Mouse (Mus musculus): ENCODE data around the gene Sik3. TPM values are rescaled to one million over a fixed set of nuclear protein-coding genes. Genes with fewer than 3 reads are reported as not detected.
"Not testable (repeated sequence)": the region's sequence is repeated elsewhere in the genome, so short reads cannot be mapped to it uniquely, and the experiment has no call there.

Gene Sik3
- total RNA-seq, 1 experiment from 2014 or later = 34.0 TPM

DNA sequence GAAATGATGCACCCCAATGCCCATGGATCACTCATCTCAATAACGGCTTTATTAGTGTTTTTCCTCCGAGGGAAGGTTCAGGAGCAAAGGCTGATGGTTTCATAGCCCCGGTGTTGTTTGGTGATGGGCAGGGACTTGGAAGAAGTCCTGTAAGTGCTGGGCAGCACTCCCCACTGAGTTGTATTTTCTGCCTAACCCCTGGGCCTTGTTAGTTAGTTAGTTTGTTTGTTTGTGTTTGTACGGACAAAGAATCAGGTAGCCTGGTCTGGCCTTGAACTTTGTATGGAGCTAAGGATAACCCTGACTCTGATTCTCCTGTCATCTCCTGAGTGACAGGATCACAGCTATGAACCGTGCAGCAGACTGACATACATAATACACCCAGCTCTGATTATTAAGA, 74.8 kb downstream of the Sik3 start:
- no peak for ATAC-seq (ENCODE audit: extremely low read depth, insufficient number of reproducible peaks, low FRiP score, poor library complexity, severe bottlenecking)

DNA sequence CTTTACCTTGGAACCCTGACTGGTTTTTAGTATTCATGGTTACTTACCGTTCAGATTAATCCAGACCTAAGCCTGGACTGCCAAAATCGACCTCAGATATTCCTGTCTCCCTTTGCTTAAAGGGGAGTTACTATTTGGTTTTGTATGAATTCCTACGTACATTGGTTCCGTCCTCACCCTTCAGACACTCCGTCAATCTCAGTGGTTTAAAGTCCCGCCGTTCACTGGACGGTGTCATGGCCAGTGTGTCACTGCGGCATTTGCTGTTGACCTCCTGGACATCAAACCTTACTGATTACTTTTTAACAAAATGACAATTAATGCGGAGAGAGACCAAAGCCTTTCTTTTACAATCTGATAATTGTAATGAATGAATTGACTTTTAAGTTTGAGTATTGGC, 76.1 kb downstream of the Sik3 start:
- ATAC-seq (ENCODE audit: extremely low read depth, insufficient number of reproducible peaks, low FRiP score, poor library complexity, severe bottlenecking) = no peak

DNA sequence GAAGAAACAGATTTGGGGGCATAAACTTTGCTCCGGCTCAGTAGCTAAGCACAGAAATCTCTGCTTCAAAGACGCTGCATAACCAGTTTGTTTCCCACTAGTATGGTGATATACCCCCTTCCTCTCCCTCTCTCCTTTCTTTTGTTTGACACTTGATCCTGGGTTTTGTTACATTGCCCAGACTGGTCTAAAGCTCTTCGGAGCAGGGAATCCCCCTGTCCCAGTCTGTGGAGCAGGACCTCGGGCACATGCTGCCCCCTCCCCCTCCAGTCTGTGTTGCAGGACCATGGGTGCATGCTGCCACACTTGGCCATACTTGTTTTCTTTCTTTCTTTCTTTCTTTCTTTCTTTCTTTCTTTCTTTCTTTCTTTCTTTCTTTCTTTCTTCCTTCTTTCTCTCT, 77.4 kb downstream of the Sik3 start:
- no peak for ATAC-seq (ENCODE audit: extremely low read depth, insufficient number of reproducible peaks, low FRiP score, poor library complexity, severe bottlenecking)

DNA sequence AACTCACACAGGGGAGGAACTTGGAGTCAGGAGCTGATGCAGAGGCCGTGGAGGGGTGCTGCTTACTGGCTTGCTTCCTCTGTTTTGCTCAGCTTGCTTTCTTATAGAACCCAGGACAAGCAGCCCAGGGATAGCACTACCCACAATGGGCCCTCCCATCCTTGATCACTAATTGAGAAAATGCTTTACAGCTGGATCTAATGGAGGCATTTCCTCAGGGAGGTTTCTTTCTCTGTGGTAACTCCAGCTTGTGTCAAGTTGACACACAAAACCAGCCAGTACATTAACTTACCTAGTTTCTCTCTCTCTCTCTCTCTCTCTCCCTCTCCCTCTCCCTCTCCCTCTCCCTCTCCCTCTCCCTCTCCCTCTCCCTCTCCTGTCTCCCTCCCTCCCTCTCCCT, 78.5 kb downstream of the Sik3 start:
- not testable (repeated sequence) for ATAC-seq (ENCODE audit: extremely low read depth, insufficient number of reproducible peaks, low FRiP score, poor library complexity, severe bottlenecking)

DNA sequence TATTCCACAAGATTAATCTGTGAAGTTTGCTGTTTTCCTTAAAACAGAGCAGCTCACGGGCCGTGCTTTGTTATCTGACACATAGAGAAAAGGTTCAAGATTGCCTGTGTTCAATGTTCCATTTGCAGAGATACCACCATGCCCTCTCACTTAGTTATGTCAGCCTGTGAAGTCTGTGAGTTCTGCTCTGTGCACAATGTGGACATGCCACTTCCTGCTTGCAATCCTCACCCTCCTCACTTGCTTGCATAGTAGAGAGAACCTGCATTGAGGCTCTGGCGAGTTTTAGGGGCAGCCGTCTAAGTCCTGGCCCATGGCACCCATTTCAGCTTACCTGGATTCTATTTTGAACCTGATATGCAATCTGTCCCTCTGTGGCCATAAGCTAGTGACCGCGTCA, 80.0 kb downstream of the Sik3 start:
- ATAC-seq (ENCODE audit: extremely low read depth, insufficient number of reproducible peaks, low FRiP score, poor library complexity, severe bottlenecking) = no peak

DNA sequence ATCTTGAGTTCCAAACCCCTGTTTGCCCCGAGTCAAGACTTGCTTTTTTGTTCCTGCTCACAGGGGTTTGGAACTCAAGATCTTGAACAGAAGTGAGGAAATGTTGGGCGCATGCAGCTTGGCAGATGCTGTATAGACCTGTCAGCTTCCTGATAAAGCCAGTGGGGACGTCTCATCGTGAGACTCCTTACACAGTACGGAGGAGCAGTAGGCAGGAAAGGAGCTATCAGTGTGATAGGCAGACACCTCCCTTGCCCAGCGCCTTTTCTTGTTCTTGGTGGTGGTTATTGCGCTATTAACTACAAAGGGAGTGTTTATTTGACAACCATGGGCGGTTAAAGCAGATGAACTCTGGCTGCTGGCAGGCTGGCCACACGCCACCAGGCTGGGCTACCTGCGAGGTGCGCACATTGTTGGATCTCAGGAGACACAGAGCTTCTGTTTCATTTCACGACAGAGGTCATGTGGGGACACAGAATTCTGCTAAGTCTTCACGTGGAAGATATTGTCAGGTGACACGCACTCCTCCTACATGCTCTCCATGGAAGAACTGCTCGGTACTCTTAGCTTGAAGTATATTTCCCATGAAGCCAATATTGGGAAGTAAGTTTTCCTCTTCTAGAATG, 85.9 kb downstream of the Sik3 start:
- no peak for ATAC-seq (ENCODE audit: extremely low read depth, insufficient number of reproducible peaks, low FRiP score, poor library complexity, severe bottlenecking)

DNA sequence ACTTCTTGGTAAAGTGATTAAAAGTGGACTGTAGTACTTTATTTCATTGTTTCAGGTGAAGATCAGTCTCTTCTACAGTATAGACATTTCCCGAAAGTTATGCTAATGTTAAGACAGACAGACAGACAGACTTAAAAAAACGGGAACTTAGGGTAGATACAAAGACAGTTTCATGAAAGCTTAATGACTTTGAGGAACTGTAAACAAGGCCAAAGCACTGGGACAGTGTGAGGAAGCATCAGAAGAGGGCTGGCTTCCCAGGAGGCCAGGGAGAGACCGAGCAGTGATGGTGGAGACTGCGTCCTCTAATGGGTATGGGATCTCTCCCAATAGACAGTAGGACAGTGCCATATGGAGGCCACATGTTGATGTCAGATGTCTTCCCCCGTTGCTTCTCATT, 86.5 kb downstream of the Sik3 start:
- ATAC-seq (ENCODE audit: extremely low read depth, insufficient number of reproducible peaks, low FRiP score, poor library complexity, severe bottlenecking) = peak; percentile 55

DNA sequence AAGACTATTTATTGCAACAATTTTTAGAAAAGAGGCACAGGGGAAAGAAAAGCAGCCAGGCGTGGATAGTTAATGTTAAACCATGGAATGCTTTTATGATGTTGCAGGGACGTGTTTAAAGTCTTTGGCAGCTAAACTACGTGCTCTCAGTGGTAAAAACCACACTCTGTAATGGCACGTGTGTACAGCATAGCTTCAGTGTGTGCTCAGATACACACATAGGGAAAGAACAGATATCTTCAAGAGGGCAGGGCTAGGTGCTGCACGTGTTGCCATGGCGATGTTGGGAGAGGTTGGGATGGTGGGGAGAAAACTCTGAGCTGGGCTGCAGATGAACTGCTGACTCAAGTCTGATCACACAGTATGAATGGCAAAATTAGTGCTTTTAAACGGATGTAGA, 90.5 kb downstream of the Sik3 start:
- ATAC-seq (ENCODE audit: extremely low read depth, insufficient number of reproducible peaks, low FRiP score, poor library complexity, severe bottlenecking) = no peak

DNA sequence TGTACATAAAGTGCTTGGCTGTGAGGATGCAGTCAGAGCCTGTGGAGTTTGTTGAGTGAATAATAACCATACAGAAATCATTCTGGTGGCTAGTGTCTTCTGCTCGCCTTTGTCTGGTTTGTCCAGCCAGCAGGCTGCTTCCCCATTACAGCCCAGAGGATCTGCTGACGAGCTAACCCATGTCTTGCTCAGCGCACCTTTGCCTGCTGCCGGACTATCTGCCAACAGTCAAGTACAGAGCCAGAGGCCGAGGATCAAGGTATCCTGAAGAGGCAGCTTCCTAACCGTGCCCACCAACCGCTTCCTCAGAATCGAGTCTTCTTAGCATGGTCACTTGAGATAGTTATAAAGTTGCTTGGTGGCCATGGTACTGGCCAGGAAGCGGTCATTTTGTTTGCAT, 93.5 kb downstream of the Sik3 start:
- no peak for ATAC-seq (ENCODE audit: extremely low read depth, insufficient number of reproducible peaks, low FRiP score, poor library complexity, severe bottlenecking)

DNA sequence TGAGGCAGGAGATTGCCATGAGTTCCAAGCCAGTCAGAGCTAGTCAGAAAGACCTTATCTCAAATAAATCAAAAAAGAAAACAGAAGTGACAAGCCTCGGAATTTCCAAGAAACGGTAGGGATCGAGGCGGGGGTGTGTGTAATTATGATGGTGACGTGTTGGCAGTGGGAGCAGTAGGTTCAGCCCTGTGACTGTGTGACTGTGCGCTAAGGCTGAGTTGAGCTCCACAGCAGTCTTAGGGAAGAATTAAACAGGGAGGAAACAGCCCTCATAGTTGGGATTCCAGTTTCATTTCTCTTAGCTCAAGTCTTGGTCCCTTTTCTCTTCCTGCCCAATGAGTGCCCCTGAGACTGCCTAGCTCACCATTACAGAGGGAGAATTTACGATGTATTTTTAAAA, 98.0 kb downstream of the Sik3 start:
- no peak for ATAC-seq (ENCODE audit: extremely low read depth, insufficient number of reproducible peaks, low FRiP score, poor library complexity, severe bottlenecking)

DNA sequence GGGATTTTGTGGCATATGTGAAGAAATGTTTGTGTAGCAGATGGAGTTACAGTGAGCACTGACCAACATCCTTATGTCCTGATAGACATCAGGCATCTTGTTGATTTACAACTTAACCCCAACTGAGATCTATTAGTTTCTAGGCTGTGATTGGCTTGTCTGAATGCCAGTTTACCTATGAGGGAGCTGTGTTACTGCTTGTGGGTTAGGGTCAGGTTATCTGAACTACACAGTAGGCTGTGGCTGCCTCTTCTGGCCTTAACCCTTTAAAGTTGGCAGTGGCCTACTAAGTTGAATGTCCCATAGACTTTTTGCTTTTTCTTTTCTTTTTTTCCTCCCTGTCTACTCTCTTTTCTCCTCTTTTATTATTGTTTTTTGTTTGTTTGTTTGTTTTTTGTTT, 98.7 kb downstream of the Sik3 start:
- ATAC-seq (ENCODE audit: extremely low read depth, insufficient number of reproducible peaks, low FRiP score, poor library complexity, severe bottlenecking) = no peak

DNA sequence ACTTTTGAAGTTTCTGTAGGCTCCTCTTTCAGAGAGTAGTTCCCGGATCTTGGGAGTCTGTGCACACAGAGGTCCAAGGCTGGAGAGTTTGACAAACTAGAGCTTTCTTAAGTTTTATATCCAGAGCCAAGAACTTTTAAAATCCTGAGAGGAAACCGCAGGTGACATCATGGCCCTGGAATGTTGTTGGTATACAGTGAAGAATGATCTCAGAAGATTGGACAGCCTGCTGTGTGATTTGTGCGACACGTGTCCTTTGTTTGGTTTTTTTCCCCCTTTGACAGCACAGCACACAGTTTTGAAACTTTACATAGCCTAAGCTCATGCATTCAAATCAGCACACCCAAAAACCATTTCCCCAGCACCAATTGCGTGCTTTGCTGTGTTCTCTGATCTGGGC, 99.6 kb downstream of the Sik3 start:
- no peak for ATAC-seq (ENCODE audit: extremely low read depth, insufficient number of reproducible peaks, low FRiP score, poor library complexity, severe bottlenecking)

DNA sequence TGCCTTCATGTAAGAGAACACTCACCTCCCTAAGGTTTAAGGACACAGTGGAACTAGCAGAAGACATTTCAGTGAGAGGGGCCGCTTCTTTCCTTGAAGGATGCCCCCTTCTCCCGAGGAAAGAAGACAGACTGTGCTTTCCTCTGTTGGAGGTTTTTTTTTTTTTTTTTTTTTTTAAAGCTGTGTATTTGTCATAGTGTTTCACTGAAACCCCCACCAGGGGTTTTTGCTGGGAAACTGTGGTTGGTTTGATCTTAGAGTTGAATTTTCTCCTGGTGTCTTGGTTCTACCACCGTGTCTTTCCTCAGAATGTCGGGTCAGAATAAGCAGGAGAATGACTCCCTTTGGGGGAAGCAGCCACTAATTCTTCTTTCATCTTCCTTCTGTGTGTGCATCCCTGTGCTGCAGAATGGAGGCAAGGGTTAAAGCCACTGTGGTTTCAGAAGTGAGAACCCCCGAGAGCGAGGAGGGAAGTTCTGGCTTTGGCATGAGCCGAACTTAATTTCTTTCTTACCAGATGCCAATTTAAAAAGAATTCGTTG, 106.3 kb downstream of the Sik3 start:
- ATAC-seq (ENCODE audit: extremely low read depth, insufficient number of reproducible peaks, low FRiP score, poor library complexity, severe bottlenecking) = no peak

DNA sequence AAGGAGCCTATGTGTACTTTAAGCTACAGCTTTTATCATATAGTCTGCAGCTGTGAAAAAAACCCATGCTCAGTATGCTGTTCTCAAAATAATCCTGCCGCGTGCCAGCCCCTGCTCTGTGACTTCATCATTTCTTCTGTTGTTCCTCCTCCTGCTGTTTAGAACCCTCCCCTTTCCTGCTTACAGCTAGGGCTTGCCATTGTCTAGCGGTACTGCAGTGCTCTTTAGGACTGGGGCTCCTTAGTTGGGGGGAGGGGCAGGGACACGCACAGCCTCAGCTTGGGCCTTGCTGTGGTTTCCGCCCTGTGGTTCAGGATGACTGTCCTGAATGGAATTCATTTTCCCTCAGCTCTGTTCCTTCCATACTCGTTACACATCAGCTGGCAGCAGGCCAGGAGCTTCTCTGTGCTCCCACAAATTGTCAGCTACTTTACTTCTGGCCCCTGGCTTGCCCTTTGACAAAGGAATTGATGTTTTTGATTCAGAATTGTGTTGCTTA, 107.4 kb downstream of the Sik3 start:
- ATAC-seq (ENCODE audit: extremely low read depth, insufficient number of reproducible peaks, low FRiP score, poor library complexity, severe bottlenecking) = peak; percentile 54; the same call in 1 of the 2 replicates

DNA sequence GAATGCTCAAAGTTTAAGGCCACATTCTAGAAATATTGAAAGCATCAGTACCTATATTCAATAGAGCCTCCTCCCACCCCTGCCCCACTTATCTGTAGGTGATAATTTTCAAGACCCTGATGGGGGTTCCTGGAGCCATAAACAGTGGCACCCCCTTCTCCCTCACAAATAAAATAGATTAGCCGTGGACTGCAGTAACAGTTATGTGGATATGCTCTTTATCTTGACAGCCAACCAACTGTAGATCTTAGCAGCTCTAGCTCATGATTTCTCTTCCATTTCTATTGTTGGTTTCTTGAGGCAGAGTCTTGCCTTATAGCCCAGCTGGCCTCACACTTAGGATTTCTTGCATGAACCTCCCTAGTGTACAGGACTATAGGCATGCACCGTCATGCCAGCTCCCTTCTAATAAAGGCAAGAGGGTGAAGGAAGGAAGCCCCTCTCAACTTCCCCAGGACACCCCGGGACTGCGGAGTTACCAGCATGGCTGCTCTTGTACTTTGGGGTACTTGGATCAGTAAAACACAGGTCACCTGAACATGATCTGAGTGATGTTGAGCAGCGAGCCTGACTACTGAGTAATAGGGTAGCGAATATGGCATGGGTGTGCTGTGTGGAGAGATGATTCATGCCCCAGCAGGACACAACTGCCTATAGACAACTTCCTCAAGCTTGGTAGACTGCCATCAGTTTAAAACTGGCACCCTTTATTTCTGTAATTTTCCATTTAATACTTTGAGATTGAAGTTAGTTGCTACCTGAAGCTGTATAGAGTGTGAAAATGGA, 108.0 kb downstream of the Sik3 start:
- ATAC-seq (ENCODE audit: extremely low read depth, insufficient number of reproducible peaks, low FRiP score, poor library complexity, severe bottlenecking) = peak; percentile 24; the same call in 1 of the 2 replicates

DNA sequence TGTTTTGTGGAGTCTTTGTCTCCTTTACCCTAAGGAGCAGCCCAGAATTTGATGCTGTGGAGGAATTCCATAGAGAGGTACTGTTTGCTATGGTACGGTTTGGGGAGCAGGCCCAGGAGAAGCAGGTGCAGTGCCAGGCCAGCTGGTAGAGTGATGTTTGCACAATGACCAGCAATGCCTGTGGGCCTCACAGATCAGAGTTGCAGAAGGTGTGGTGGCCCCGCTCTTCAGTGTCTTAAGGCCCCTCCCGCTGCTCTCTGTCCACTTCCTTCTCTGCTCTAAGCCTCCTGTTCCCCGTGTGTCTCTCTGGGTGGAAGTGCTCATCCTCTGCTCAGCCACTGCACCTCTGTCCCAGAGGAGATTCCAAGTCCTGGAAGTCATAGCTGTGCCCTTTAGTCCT, 108.9 kb downstream of the Sik3 start:
- peak; percentile 38 for ATAC-seq (ENCODE audit: extremely low read depth, insufficient number of reproducible peaks, low FRiP score, poor library complexity, severe bottlenecking)

DNA sequence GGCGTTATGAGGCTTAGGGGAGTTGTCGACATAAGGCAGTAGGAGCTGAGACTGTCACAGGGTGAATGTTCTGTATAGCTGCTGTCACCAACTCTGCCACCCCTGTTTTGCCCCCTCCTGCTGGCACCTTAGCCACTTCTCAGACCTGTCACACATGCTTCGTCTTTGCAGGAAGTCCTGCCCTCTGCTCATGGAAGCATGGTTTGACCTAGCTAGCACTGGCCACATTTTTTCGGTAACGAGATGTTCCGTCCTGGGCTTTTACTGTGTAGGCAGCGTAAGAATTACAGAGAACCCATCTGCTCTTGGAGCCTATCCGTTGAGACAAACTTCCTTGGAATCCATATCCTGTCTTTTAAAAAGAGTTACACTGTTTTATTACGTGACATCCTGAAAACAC, 110.1 kb downstream of the Sik3 start:
- no peak for ATAC-seq (ENCODE audit: extremely low read depth, insufficient number of reproducible peaks, low FRiP score, poor library complexity, severe bottlenecking)

DNA sequence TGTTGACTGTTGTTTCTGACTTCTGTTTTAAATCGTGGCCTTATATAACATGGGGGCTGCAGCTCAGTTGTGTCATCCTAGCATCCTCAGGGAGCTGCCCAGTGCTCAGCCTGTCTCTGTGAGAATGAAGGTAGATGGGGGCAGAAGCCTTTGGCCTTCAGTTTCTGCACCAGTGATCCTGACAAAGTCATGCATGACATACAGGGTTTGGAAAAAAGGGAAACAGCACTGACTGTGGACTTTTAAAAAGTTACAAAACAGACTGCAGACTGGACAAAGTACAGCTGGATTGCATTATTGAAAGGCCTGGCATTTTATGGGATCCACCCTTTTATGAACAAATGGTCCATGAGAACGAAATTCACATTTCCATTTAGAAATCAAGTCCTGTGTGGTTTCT, 113.7 kb downstream of the Sik3 start:
- no peak for ATAC-seq (ENCODE audit: extremely low read depth, insufficient number of reproducible peaks, low FRiP score, poor library complexity, severe bottlenecking)

DNA sequence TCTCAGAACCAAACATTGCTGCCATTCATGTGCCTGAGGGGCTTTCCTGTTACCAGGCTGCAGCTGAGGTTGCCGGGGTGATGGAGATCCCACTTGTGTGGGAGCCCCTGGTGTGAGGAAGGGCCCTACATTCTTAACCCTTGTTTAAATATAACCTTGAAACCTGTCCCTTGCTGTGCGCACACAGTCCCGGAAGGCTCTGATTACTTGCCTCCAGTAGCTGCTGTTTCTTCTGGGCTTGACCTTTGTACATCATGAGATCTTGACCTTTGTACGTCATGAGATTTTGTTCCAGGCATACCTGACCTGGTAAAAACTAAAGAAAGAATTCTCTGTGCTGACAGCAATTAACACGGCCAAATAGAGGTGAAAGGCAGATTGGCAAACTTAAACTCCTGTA, 114.7 kb downstream of the Sik3 start:
- ATAC-seq (ENCODE audit: extremely low read depth, insufficient number of reproducible peaks, low FRiP score, poor library complexity, severe bottlenecking) = no peak

DNA sequence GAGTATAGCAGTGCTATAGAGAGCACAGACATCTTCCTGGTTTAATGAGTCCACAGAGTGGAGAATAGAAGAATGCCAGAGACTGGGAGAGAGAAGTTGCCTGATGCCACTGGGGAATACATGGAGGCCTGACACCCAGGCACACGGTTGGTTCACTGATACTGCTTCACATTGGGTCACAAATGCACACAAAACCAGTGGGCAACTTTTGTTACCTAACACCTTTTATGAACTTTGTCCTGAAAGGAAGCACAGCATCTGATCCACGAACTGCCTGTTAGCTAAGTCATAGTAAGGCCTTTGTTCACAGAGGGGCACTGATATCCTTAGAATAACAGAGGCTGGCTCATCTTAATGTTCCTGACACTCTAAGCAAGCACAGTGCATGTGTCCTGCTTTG, 116.6 kb downstream of the Sik3 start:
- ATAC-seq (ENCODE audit: extremely low read depth, insufficient number of reproducible peaks, low FRiP score, poor library complexity, severe bottlenecking) = no peak

All from neutrophil, adult 5-6 weeks (primary cell).